36 mouse cellular contexts compared by ENCODE assay signal in genomic region chr4:59877025-59877424, GRCm38 (mm10). TPM values are rescaled to one million over a fixed set of nuclear protein-coding genes. Genes with fewer than 3 reads are reported as not detected.
DNase-seq lines count a peak whose midpoint lies in the region; ATAC-seq and TF ChIP-seq lines count a peak whose summit lies in the region.
"Had no signal": no experiment of that assay in that cellular context is flagged by ENCODE, and none has a peak within 500 bp of the region (broad histone marks: within the 10 kb centered on the region; RNA-seq: fewer than 3 reads in every experiment).

No protein-coding gene starts in this region.

- ATAC-seq in hindbrain, embryonic 13.5 days (ENCODE audit: low FRiP score) = no peak
- no peak for ATAC-seq in midbrain, postnatal 0 days (ENCODE audit: low FRiP score)
- ATAC-seq in midbrain, embryonic 16.5 days = no peak
- peak; percentile 34; the same call in 1 of the 2 replicates for ATAC-seq in forebrain, embryonic 16.5 days
- ATAC-seq: intestine, embryonic 15.5 days; midbrain, embryonic 15.5 days had no signal

- H3K4me1 ChIP-seq in hindbrain, embryonic 13.5 days (replicated peaks) = peaks cover 2% of the 10 kb centered on the region; the same call in 1 of the 2 replicates
- H3K4me1 ChIP-seq in hindbrain, embryonic 10.5 days (replicated peaks) = peaks cover 16% of the 10 kb centered on the region
- H3K4me1 ChIP-seq in midbrain, postnatal 0 days (ENCODE audit: insufficient read depth, low read length) = no peaks in the 10 kb centered on the region
- H3K4me1 ChIP-seq in midbrain, embryonic 16.5 days (ENCODE audit: control insufficient read depth, insufficient read depth, low read length) = no peaks in the 10 kb centered on the region
- no peaks in the 10 kb centered on the region for H3K4me1 ChIP-seq in forebrain, embryonic 16.5 days (replicated peaks; ENCODE audit: control insufficient read depth, insufficient read depth, low read length)
- H3K4me1 ChIP-seq: intestine, embryonic 15.5 days; midbrain, embryonic 15.5 days had no signal

- no peak overlapping the region for H3K4me2 ChIP-seq in hindbrain, embryonic 13.5 days
- H3K4me2 ChIP-seq in midbrain, postnatal 0 days (ENCODE audit: low read depth, low read length, poor library complexity, severe bottlenecking) = no peak overlapping the region
- no peak overlapping the region for H3K4me2 ChIP-seq in midbrain, embryonic 16.5 days (ENCODE audit: low read length)
- no peak overlapping the region for H3K4me2 ChIP-seq in forebrain, embryonic 16.5 days (ENCODE audit: low read length)
- H3K4me2 ChIP-seq: embryonic facial prominence, embryonic 15.5 days; heart, embryonic 13.5 days; hindbrain, embryonic 15.5 days; intestine, embryonic 15.5 days; lung, embryonic 14.5 days; midbrain, embryonic 15.5 days; neural tube, embryonic 13.5 days had no signal

- no peak overlapping the region for H3K4me3 ChIP-seq in hindbrain, embryonic 13.5 days
- no peak overlapping the region for H3K4me3 ChIP-seq in hindbrain, embryonic 10.5 days
- H3K4me3 ChIP-seq in midbrain, postnatal 0 days (ENCODE audit: low read depth, low read length) = no peak overlapping the region
- no peak overlapping the region for H3K4me3 ChIP-seq in midbrain, embryonic 16.5 days (ENCODE audit: low read depth, low read length)
- no peak overlapping the region for H3K4me3 ChIP-seq in forebrain, embryonic 16.5 days (replicated peaks; ENCODE audit: low read length)
- H3K4me3 ChIP-seq: embryonic facial prominence, embryonic 15.5 days; gastrocnemius, adult 2 months; heart, embryonic 13.5 days; hindbrain, embryonic 15.5 days; intestine, embryonic 15.5 days; midbrain, embryonic 10.5 days; midbrain, embryonic 15.5 days; myocyte; neural tube, embryonic 13.5 days had no signal

- H3K9ac ChIP-seq in hindbrain, embryonic 13.5 days = no peak overlapping the region
- no peak overlapping the region for H3K9ac ChIP-seq in midbrain, postnatal 0 days (replicated peaks; ENCODE audit: low read length, poor library complexity, severe bottlenecking)
- H3K9ac ChIP-seq in midbrain, embryonic 16.5 days (ENCODE audit: low read depth, low read length) = no peak overlapping the region
- no peak overlapping the region; the same call in 1 of the 2 replicates for H3K9ac ChIP-seq in forebrain, embryonic 16.5 days (replicated peaks; ENCODE audit: low read depth, low read length)
- H3K9ac ChIP-seq: embryonic facial prominence, embryonic 15.5 days; heart, embryonic 13.5 days; hindbrain, embryonic 15.5 days; intestine, embryonic 15.5 days; liver, embryonic 14.5 days; lung, embryonic 14.5 days; midbrain, embryonic 15.5 days; neural tube, embryonic 13.5 days had no signal

- DNase-seq in hindbrain, embryonic 10.5 days (ENCODE audit: low spot score) = no peak
- peak; percentile 26 for DNase-seq in midbrain, postnatal 0 days (ENCODE audit: low spot score)
- no peak for DNase-seq in neural tube, embryonic 10.5 days (ENCODE audit: extremely low spot score, low spot score)
- no peak for DNase-seq in adrenal gland, postnatal 4 days (ENCODE audit: low spot score in 2 of 2)
- DNase-seq: adrenal gland, adult 8-10 months; B cell, adult 2 months; cerebellum, adult 11-12 months; cerebellum, adult 9-11 months; gastrocnemius, adult 2 months; gastrocnemius, postnatal 36 days; heart, postnatal 14 days; kidney, adult 2 months; kidney, postnatal 36 days; liver; lung, embryonic 14.5 days; right cerebral cortex, postnatal 4 days; thymus, postnatal 4 days had no signal

- peak; percentile 20 for TF ChIP-seq CTCF in midbrain, postnatal 0 days (IDR thresholded peaks at IDR 0.05)

- H3K27ac ChIP-seq in hindbrain, embryonic 13.5 days = peak overlapping the region; percentile 48; the same call in 1 of the 2 replicates
- no peak overlapping the region for H3K27ac ChIP-seq in hindbrain, embryonic 10.5 days
- H3K27ac ChIP-seq in midbrain, postnatal 0 days (ENCODE audit: low read depth, low read length) = no peak overlapping the region
- no peak overlapping the region for H3K27ac ChIP-seq in midbrain, embryonic 16.5 days (ENCODE audit: low read length)
- H3K27ac ChIP-seq in forebrain, embryonic 16.5 days (ENCODE audit: low read length) = no peak overlapping the region
- H3K27ac ChIP-seq: embryonic facial prominence, embryonic 15.5 days; gastrocnemius, adult 2 months; heart, embryonic 13.5 days; hindbrain, embryonic 15.5 days; intestine, embryonic 15.5 days; liver, embryonic 14.5 days; midbrain, embryonic 10.5 days; midbrain, embryonic 15.5 days; neural tube, embryonic 13.5 days had no signal

- peaks cover 29% of the 10 kb centered on the region for H3K36me3 ChIP-seq in hindbrain, embryonic 13.5 days
- H3K36me3 ChIP-seq in hindbrain, embryonic 10.5 days = peaks cover 37% of the 10 kb centered on the region
- 0 out of 2 replicates have a peak, but pooled peaks cover 4% of the 10 kb centered on the region for H3K36me3 ChIP-seq in midbrain, postnatal 0 days (ENCODE audit: insufficient read depth, low read length)
- H3K36me3 ChIP-seq in midbrain, embryonic 16.5 days (ENCODE audit: control insufficient read depth, insufficient read depth, low read length) = no peaks in the 10 kb centered on the region; the same call in 1 of the 2 replicates
- no peaks in the 10 kb centered on the region for H3K36me3 ChIP-seq in forebrain, embryonic 16.5 days (ENCODE audit: control insufficient read depth, insufficient read depth)
- H3K36me3 ChIP-seq: intestine, embryonic 15.5 days; midbrain, embryonic 15.5 days had no signal

- WGBS in hindbrain, embryonic 13.5 days = 48% methylated on average over 2 of the region's 2 CpGs
- WGBS in hindbrain, embryonic 10.5 days = 71% methylated on average over 2 of the region's 2 CpGs
- 44% methylated on average over 2 of the region's 2 CpGs for WGBS in midbrain, postnatal 0 days
- WGBS in midbrain, embryonic 16.5 days = 61% methylated on average over 2 of the region's 2 CpGs
- WGBS in forebrain, embryonic 16.5 days = 31% methylated on average over 2 of the region's 2 CpGs

- no peaks in the 10 kb centered on the region for H3K9me3 ChIP-seq in hindbrain, embryonic 13.5 days
- no peaks in the 10 kb centered on the region for H3K9me3 ChIP-seq in hindbrain, embryonic 10.5 days
- no peaks in the 10 kb centered on the region for H3K9me3 ChIP-seq in midbrain, postnatal 0 days (ENCODE audit: low read length)
- no peaks in the 10 kb centered on the region for H3K9me3 ChIP-seq in midbrain, embryonic 16.5 days (replicated peaks; ENCODE audit: control insufficient read depth, low read length, poor library complexity, severe bottlenecking)
- H3K9me3 ChIP-seq in forebrain, embryonic 16.5 days (ENCODE audit: control insufficient read depth, low read length) = no peaks in the 10 kb centered on the region
- H3K9me3 ChIP-seq: embryonic facial prominence, embryonic 15.5 days; heart, embryonic 13.5 days; hindbrain, embryonic 15.5 days; intestine, embryonic 15.5 days; midbrain, embryonic 10.5 days; midbrain, embryonic 15.5 days; neural tube, embryonic 13.5 days had no signal

- no peaks in the 10 kb centered on the region for H3K27me3 ChIP-seq in hindbrain, embryonic 13.5 days
- H3K27me3 ChIP-seq in hindbrain, embryonic 10.5 days (ENCODE audit: insufficient read depth, poor library complexity, severe bottlenecking) = no peaks in the 10 kb centered on the region
- no peaks in the 10 kb centered on the region for H3K27me3 ChIP-seq in midbrain, postnatal 0 days (ENCODE audit: insufficient read depth, low read length)
- no peaks in the 10 kb centered on the region for H3K27me3 ChIP-seq in midbrain, embryonic 16.5 days (ENCODE audit: control insufficient read depth, insufficient read depth, low read depth, low read length)
- H3K27me3 ChIP-seq in forebrain, embryonic 16.5 days (replicated peaks; ENCODE audit: control insufficient read depth, insufficient read depth, low read length) = no peaks in the 10 kb centered on the region
- H3K27me3 ChIP-seq: embryonic facial prominence, embryonic 15.5 days; heart, embryonic 13.5 days; hindbrain, embryonic 15.5 days; intestine, embryonic 15.5 days; midbrain, embryonic 15.5 days; neural tube, embryonic 13.5 days had no signal

RNA-seq across cellular contexts. Expression of gene Slc46a2, which starts 37.8 kb away (rescaled TPM):
- polyA plus RNA-seq in hindbrain, embryonic 13.5 days (2015; fragmentation: Nextera tagmentation; extraction: Ambion mirVana) = 0.08 TPM in 1 of 2 replicates, not detected in the other
- not detected in 2 replicates for polyA plus RNA-seq in hindbrain, embryonic 10.5 days (2016; fragmentation: Nextera tagmentation; extraction: Ambion mirVana)
- 0.16 TPM in 1 of 2 replicates, not detected in the other for total RNA-seq in midbrain, postnatal 0 days (2014; rRNA removed)
- 0.05 and 0.11 TPM in 2 replicates for polyA plus RNA-seq in midbrain, postnatal 0 days (2015; fragmentation: Nextera tagmentation; extraction: Ambion mirVana)
- 0.08 TPM in 1 of 2 replicates, not detected in the other for polyA plus RNA-seq in midbrain, embryonic 16.5 days (2015; fragmentation: Nextera tagmentation; extraction: Ambion mirVana)
- 0.16 TPM in 1 of 2 replicates, not detected in the other for polyA plus RNA-seq in forebrain, embryonic 16.5 days (2015; fragmentation: Nextera tagmentation; extraction: Ambion mirVana)
- not detected for total RNA-seq in adrenal gland, postnatal 4 days (2021)
- total RNA-seq: adrenal gland, adult 8-10 months; common myeloid progenitor, adult 5-6 weeks; gastrocnemius, adult 2 months; layer of hippocampus, adult 8-10 months; left cerebral cortex, postnatal 10 days; megakaryocyte progenitor cell, adult 5-6 weeks had no signal
- polyA plus RNA-seq: hindbrain, embryonic 15.5 days; intestine, embryonic 15.5 days; kidney, embryonic 16.5 days; limb, embryonic 11.5 days; liver, embryonic 14.5 days; midbrain, embryonic 10.5 days; myocyte; neural tube, embryonic 13.5 days; spleen, adult 2 months had no signal
